Comparison of ENCODE assay signal across 9 mouse cellular contexts in genomic region chr12:90624856-90625255, GRCm38 (mm10).
A peak's percentile ranks its signal among the peaks of the same experiment; 100 is the strongest.
DNase-seq lines count a peak whose midpoint lies in the region.
"Had no signal": no experiment of that assay in that cellular context is flagged by ENCODE, and none has a peak within 500 bp of the region (broad histone marks: within the 10 kb centered on the region; RNA-seq: fewer than 3 reads in every experiment).

No protein-coding gene starts in this region.

- DNase-seq in kidney, postnatal 10 days, result peak; percentile 33
- DNase-seq in kidney, postnatal 14 days, result no peak
- peak; percentile 10 to 16 for DNase-seq in right cerebral cortex, adult 2 months (ENCODE audit: low spot score in 2 of 2)
- DNase-seq in right cerebral cortex, postnatal 36 days (ENCODE audit: low spot score in 2 of 2), result no peak
- peak; percentile 30 to 45 for DNase-seq in cerebellum, postnatal 36 days
- no peak for DNase-seq in embryo, embryonic 10 days (ENCODE audit: low spot score)
- no peak for DNase-seq in adrenal gland, postnatal 10 days
- DNase-seq: heart, postnatal 36 days; thymus, postnatal 25 days had no signal

Comparison
In these comparisons a context has a peak if more than half of its experiments do, and no peak if none do; other contexts are left out.
1. DNase-seq: peak in kidney, postnatal 10 days (single experiment), right cerebral cortex, adult 2 months (2 of 2) and cerebellum, postnatal 36 days (2 of 2); none in kidney, postnatal 14 days (single experiment), right cerebral cortex, postnatal 36 days (0 of 2), embryo, embryonic 10 days (single experiment) and adrenal gland, postnatal 10 days (single experiment).